Mouse (Mus musculus) limb, embryonic 13.5 days (tissue): ENCODE results near the gene Fign. TPM values are rescaled to one million over a fixed set of nuclear protein-coding genes. Genes with fewer than 3 reads are reported as not detected.

Experiments used
- ATAC-seq: fragments of 200-750 bp; cut with Nextera tagmentation; 2 replicates; pipeline ENCODE4 v1.8.0; 2017; ENCODE audit warnings: low read depth, moderate number of reproducible peaks, moderate TSS enrichment; ENCODE audit not compliant: low FRiP score
- H3K27ac ChIP-seq: fragments of 300-500 bp; sonication (generic); 2 replicates; pipeline ENCODE4 v1.5.1; 2015; ENCODE audit warnings: inconsistent platforms, mild to moderate bottlenecking, moderate library complexity
- H3K27me3 ChIP-seq: fragments of 300-500 bp; sonication (generic); 2 replicates; pipeline ENCODE4 v1.6.1; 2015; ENCODE audit warnings: mild to moderate bottlenecking, inconsistent platforms
- H3K36me3 ChIP-seq: fragments of 300-500 bp; sonication (generic); 2 replicates; pipeline ENCODE4 v1.6.1; 2015; ENCODE audit warnings: inconsistent platforms, mild to moderate bottlenecking, moderate library complexity
- H3K4me1 ChIP-seq: fragments of 300-500 bp; sonication (generic); 2 replicates; pipeline ENCODE4 v1.6.1; 2015; ENCODE audit warnings: inconsistent platforms
- H3K4me2 ChIP-seq: fragments of 300-500 bp; sonication (generic); replicated peaks from 2 replicates; pipeline ENCODE4 v1.6.1; 2015; ENCODE audit warnings: inconsistent platforms, mild to moderate bottlenecking, moderate library complexity
- H3K4me3 ChIP-seq: fragments of 300-500 bp; sonication (generic); 2 replicates; pipeline ENCODE4 v1.5.1; 2015; ENCODE audit warnings: moderate library complexity, mild to moderate bottlenecking, inconsistent platforms
- H3K9ac ChIP-seq: fragments of 300-500 bp; sonication (generic); 2 replicates; pipeline ENCODE4 v1.6.1; 2015; ENCODE audit warnings: mild to moderate bottlenecking, inconsistent platforms
- H3K9me3 ChIP-seq: fragments of 300-500 bp; sonication (generic); 2 replicates; pipeline ENCODE4 v1.6.1; 2016; ENCODE audit warnings: inconsistent platforms
- WGBS: fragments of 180-500 bp; shearing (Covaris S2); methylation state at CpG from one replicate; pipeline ENCODE4 v1.1.7; 2015; 5-methylcytosine and 5-hydroxymethylcytosine counted together
- polyA plus RNA-seq: library from polyadenylated mRNA; unstranded; fragments of >200 nt; fragmentation: Nextera tagmentation; extraction: Ambion mirVana; gene quantifications from 2 replicates; pipeline ENCODE4 v1.2.1, GENCODE M21; 2015

Fign gene
- polyA plus RNA-seq, 1 experiment from 2014 or later = 6.1 TPM

DNA sequence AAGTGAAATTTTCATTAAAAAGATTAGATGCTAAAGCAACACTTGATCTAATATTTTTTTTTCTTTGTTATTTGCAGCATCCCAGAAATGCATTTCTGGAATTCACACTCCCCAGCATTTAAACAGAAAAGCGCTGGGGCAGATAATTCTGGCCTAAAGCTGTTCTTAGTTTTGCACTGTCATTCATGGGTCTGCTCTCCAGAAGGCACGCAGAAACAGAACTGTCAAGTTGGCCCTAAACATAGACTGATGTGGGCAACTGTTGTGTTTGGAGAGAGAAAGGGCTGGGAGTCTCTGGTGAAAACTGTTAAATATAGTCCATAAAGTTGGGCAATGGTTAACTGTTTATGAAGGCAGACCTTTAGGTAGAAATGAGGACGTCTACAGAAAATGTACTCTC lies 62.4 kb downstream of the Fign start:
- H3K36me3 ChIP-seq = no peaks in the 10 kb centered on the region
- no peak overlapping the region for H3K4me2 ChIP-seq
- WGBS = 49% methylated on average over 3 of the region's 3 CpGs
- no peak overlapping the region for H3K4me3 ChIP-seq
- H3K27ac ChIP-seq = no peak overlapping the region
- no peak for ATAC-seq
- H3K9me3 ChIP-seq = no peaks in the 10 kb centered on the region
- H3K27me3 ChIP-seq = no peaks in the 10 kb centered on the region
- H3K4me1 ChIP-seq = no peaks in the 10 kb centered on the region
- H3K9ac ChIP-seq = no peak overlapping the region

DNA sequence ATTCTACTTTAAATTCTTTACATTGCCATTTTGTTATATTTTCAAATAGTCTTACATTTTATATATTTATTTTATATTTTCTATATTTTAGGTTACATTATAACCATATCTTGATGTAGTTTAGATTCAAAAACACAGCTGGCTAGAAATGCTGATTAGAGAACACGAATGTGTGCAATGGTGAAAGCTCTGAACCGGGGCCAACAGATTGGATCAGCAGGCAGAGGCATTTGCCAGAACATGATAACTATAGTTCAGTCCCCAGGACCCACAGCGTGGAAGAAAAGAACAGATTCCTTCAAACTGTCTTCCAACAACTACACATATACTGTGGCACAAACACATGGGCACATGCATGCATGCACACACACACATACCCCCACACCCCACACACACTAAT lies 64.0 kb downstream of the Fign start:
- no peak overlapping the region for H3K4me3 ChIP-seq
- no peaks in the 10 kb centered on the region for H3K36me3 ChIP-seq
- H3K27ac ChIP-seq = no peak overlapping the region
- no peaks in the 10 kb centered on the region for H3K27me3 ChIP-seq
- no peak overlapping the region for H3K4me2 ChIP-seq
- 90% methylated on average over 3 of the region's 3 CpGs for whole genome bisulfite sequencing
- no peak for ATAC-seq
- no peaks in the 10 kb centered on the region for H3K4me1 ChIP-seq
- no peak overlapping the region for H3K9ac ChIP-seq
- H3K9me3 ChIP-seq = no peaks in the 10 kb centered on the region

DNA sequence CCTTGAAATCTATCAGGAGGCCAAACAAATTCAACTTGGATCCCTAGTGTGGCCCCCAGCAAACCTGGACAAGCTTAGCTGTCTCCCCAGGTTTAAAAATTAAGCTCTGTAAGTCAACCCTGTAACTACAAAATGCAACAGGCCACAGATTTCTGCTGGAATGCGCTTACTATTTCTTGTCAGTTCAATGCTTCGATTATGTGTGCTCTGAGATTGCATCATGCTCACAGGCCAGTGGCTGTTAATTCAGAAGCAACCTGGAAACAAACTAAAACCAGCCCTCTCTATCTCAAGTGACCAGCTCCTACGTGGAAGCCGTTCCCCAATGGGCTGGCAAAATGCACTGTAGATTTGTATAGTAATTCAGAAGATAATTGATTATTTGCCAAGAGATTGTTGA lies 71.9 kb downstream of the Fign start:
- no peak overlapping the region for H3K27ac ChIP-seq
- H3K4me1 ChIP-seq = peaks cover 6% of the 10 kb centered on the region; the same call in 1 of the 2 replicates
- H3K4me3 ChIP-seq = no peak overlapping the region
- WGBS = 72% methylated on average over 4 of the region's 4 CpGs
- no peak overlapping the region for H3K9ac ChIP-seq
- H3K9me3 ChIP-seq = no peaks in the 10 kb centered on the region
- H3K4me2 ChIP-seq = no peak overlapping the region
- H3K27me3 ChIP-seq = no peaks in the 10 kb centered on the region
- ATAC-seq = no peak
- no peaks in the 10 kb centered on the region for H3K36me3 ChIP-seq

DNA sequence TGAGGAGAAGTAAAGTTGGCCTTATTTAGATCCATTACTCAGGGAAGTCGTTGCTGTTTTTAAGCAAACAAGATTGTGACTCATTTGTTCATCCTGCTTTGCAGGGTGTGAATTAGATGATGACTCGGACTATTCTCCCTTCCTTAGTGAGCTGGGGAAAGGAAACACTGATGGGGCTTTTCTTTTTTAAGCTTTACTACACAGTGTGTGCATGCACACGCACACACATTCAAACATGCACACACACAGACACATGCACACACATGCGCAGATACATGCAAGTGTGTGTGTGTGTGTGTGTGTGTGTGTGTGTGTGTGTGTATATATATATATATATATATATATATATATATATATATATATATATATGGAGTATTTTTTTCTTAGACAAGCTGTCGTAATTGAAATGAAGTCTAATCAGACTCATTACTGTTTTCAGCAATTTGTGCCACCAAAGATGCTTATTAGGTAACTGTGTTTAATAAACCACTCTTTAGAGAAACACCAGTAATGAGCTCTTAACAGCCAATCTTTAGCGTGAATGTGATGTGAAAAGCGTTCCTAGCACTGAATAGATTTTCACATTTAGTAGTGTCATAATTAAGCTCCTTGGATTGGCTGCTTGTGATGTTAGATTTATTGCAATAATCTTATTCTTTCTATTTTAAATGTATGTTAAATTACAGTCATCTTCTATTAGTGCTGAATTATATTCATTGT lies 103.4 kb downstream of the Fign start:
- no peaks in the 10 kb centered on the region for H3K27me3 ChIP-seq

DNA sequence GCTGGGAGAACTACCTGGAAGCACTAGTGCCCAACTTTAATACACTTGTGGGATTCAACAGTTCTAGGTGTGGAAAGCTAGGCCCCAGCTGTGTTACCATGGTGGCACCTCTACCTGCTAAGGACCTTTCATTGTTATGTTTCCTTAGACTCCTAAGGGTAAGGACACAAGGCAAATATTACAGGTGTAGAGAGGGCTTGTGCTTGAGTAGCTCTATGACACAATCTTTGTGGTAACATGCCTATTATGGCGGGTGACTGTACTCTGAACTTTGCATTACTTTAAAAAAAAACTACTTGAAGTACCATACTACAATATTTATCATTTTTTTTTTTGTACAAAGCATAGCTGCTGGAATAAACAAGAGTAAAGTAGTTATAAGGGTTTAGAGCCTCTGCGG lies 112.4 kb downstream of the Fign start:
- no peak overlapping the region for H3K4me3 ChIP-seq
- H3K4me2 ChIP-seq = no peak overlapping the region
- no peaks in the 10 kb centered on the region for H3K4me1 ChIP-seq
- no peak overlapping the region for H3K9ac ChIP-seq
- H3K27me3 ChIP-seq = no peaks in the 10 kb centered on the region
- H3K9me3 ChIP-seq = no peaks in the 10 kb centered on the region
- peaks cover 2% of the 10 kb centered on the region for H3K36me3 ChIP-seq
- H3K27ac ChIP-seq = no peak overlapping the region
- WGBS = 93% methylated on average over 2 of the region's 2 CpGs
- no peak for ATAC-seq

More for the DNA sequence above, 103.4 kb downstream of the Fign start:
- Histone ChIP-seq H3K36me3 (no peaks in the 10 kb centered on the region), H3K27ac (no peak overlapping the region), H3K4me1 (0 out of 2 replicates have a peak, but pooled peaks cover 3% of the 10 kb centered on the region), H3K9me3 (no peaks in the 10 kb centered on the region), H3K4me2 (no peak overlapping the region), H3K9ac (no peak overlapping the region), H3K4me3 (no peak overlapping the region)
- no peak for ATAC-seq
- 82% methylated on average over 7 of the region's 7 CpGs for WGBS

DNA sequence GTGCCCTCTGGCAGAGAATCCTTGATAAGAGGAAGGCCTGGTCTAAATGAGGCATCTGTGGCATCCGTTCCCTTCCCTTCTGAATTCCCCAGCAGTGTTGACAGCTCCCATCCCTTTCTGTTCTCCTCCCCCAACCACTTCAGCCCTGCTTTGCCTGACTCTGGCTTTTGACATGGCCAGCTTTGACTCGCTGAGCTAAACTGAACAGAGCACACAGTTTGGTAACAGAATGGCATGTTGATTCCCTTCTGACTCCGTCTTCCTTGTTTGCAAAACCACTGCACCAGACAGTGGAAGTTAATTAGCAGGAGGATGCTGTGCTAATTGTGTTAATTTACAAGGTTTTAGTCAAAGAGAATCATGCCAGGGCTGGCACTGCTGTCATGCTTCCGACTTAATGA lies 115.5 kb downstream of the Fign start:
- Histone ChIP-seq H3K4me2 (no peak overlapping the region), H3K4me3 (no peak overlapping the region), H3K9me3 (no peaks in the 10 kb centered on the region), H3K4me1 (no peaks in the 10 kb centered on the region), H3K27me3 (no peaks in the 10 kb centered on the region), H3K27ac (no peak overlapping the region), H3K9ac (no peak overlapping the region), H3K36me3 (peaks cover 25% of the 10 kb centered on the region)
- no peak for ATAC-seq
- 40% methylated on average over 4 of the region's 4 CpGs for WGBS

DNA sequence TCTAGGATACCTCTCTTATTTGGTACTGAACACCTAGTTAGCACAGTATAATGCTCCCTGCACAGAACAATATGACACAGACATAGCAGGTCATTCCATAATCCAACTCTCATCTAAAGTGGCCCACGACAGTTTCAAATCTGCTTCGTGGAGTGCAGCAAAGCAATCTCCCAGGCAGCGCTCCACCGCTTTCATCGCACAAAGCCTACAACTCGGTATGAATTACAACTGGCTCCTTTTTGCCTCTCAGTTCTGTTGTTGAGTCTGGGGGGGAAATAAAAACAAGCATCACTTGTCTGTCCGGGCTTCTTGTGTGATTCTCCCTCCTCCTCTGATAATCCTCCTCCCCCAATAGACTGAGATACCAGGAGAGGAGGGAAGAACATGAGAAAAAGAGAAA lies 116.4 kb downstream of the Fign start:
- ATAC-seq = no peak
- Histone ChIP-seq H3K9me3 (no peaks in the 10 kb centered on the region), H3K4me3 (no peak overlapping the region), H3K4me2 (no peak overlapping the region), H3K9ac (no peak overlapping the region), H3K27ac (no peak overlapping the region), H3K36me3 (peaks cover 25% of the 10 kb centered on the region), H3K27me3 (no peaks in the 10 kb centered on the region), H3K4me1 (no peaks in the 10 kb centered on the region)
- WGBS = 82% methylated on average over 7 of the region's 7 CpGs

DNA sequence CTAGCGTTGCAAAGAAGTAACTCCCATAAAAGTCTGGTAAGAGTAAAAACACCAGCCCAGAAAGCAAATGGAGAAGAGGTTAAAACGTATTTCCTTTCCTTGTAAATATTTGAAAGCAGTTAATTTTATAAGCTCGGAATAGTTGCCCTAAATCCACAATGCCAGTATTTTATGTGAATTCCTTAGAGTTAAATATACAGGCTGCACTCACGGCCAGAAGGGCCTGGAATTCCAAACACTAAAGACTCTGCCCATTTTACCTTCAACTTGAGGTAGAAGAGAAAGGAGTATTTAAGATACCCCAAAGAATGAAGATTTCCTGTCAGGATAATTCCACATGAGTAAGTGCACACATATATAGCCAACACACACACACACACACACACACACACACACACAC lies 128.2 kb downstream of the Fign start:
- peak; percentile 75 for ATAC-seq
- Histone ChIP-seq H3K36me3 (no peaks in the 10 kb centered on the region), H3K27me3 (no peaks in the 10 kb centered on the region), H3K9me3 (no peaks in the 10 kb centered on the region), H3K4me2 (0 out of 2 replicates have a peak overlapping the region, but pooled peaks have one; percentile 27), H3K9ac (no peak overlapping the region), H3K4me3 (no peak overlapping the region), H3K27ac (no peak overlapping the region), H3K4me1 (peaks cover 21% of the 10 kb centered on the region)
- WGBS = 7% methylated on average over 4 of the region's 4 CpGs

DNA sequence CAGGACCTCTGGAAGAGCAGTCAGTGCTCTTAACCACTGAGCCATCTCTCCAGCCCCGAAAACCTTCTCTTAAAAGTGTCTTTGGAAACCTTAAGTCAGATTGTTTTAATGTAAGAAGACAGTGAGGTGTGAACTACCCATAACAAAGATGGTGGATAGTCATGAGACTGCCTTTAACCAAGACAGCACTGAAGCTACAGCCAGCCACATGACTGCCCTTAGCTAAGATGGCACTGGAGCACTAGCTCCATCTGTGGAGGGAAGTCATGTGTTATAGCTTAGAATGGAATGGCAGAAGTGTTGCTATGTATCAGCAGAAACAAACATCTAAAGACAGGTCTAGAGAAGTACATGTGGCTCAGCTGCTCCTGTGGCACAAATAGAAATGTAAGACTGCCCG lies 166.8 kb downstream of the Fign start:
- WGBS = 94% methylated on average over 2 of the region's 2 CpGs
- Histone ChIP-seq H3K36me3 (no peaks in the 10 kb centered on the region), H3K9me3 (no peaks in the 10 kb centered on the region), H3K4me1 (no peaks in the 10 kb centered on the region), H3K4me3 (no peak overlapping the region), H3K27ac (no peak overlapping the region), H3K27me3 (no peaks in the 10 kb centered on the region), H3K4me2 (no peak overlapping the region), H3K9ac (no peak overlapping the region)
- ATAC-seq = no peak

DNA sequence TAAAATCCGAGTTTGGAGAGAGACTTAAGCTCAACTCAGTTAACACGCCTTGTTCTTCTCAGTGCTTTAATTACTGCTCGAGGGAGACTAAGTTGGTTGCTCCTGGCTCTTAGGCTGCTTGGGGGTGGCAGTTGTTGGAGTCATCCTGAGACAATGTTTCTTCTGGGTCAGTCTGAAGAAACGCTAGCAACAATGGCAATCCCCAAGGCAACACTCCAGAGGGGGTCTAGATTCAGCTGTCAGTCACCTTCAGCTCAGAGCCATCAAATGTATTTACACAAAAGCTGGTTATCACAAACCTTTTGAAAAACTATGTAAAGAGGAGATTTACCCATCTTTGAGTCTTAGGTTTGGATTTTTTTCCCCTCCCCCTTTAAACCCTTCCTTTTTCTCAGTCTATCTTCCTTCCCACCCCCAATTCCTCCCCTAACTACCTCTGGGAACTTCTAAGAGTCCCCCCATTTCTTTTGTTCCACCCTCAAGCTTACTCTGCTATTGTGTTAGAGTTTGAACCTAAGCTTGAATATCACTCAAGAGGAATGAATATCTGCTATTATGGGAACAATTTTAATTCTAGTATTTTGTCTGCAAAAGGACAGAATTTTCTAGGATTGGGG lies 171.2 kb downstream of the Fign start:
- Histone ChIP-seq H3K36me3 (no peaks in the 10 kb centered on the region), H3K9ac (no peak overlapping the region), H3K9me3 (no peaks in the 10 kb centered on the region), H3K4me2 (no peak overlapping the region), H3K27me3 (0 out of 2 replicates have a peak, but pooled peaks cover 5% of the 10 kb centered on the region), H3K27ac (no peak overlapping the region), H3K4me3 (no peak overlapping the region), H3K4me1 (no peaks in the 10 kb centered on the region)
- no peak for ATAC-seq
- 38% methylated on average over 4 of the region's 4 CpGs for WGBS

DNA sequence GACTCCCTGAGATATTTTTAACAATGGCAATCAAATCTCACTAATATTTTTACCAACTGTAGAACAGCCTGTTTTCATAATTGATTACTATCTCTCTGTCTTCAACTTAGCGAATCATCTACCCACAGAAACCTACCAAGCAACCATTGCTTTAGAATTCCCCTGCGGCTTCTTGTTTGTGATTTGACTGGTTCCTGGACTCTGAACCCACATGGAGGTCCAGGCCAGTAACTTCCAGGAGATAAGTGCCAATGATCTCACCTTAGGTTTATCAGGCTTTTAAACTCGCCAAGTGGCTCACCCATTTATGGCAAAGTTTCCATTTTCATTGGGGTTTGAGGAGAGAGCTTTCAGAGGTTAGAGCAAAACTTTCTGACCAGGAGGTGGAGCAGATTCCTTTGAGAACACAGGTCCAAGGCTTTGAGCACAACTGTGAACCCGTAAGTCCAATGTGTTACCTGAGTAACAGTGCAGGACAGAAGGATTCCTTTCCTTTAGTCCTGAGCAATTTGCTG lies 172.1 kb downstream of the Fign start:
- Histone ChIP-seq H3K27ac (no peak overlapping the region), H3K27me3 (0 out of 2 replicates have a peak, but pooled peaks cover 5% of the 10 kb centered on the region), H3K4me1 (peaks cover 6% of the 10 kb centered on the region; the same call in 1 of the 2 replicates), H3K4me2 (no peak overlapping the region), H3K36me3 (no peaks in the 10 kb centered on the region), H3K9me3 (no peaks in the 10 kb centered on the region), H3K9ac (no peak overlapping the region), H3K4me3 (no peak overlapping the region)
- no peak for ATAC-seq
- 69% methylated on average over 4 of the region's 4 CpGs for WGBS
